Mouse (Mus musculus) forebrain, embryonic 10.5 days (tissue): Measurements from ENCODE around the gene Rtl8a. TPM values are rescaled to one million over a fixed set of nuclear protein-coding genes. Genes with fewer than 3 reads are reported as not detected.
A peak's percentile ranks its signal among the peaks of the same experiment; 100 is the strongest.
"Not testable (repeated sequence)": the region's sequence is repeated elsewhere in the genome, so short reads cannot be mapped to it uniquely, and the experiment has no call there.

Experiments used
- DNase-seq: peaks from one replicate; pipeline ENCODE4 v3.0.0-alpha.2; 2017; ENCODE audit warnings: low spot score; ENCODE audit errors: extremely low spot score
- H3K27ac ChIP-seq: fragments of 300-500 bp; sonication (generic); 2 replicates; pipeline ENCODE4 v1.5.1; 2016; ENCODE audit warnings: mild to moderate bottlenecking
- H3K27me3 ChIP-seq: fragments of 300-500 bp; sonication (generic); 2 replicates; pipeline ENCODE4 v1.6.1; 2016; ENCODE audit warnings: mild to moderate bottlenecking; ENCODE audit not compliant: poor library complexity, severe bottlenecking
- H3K36me3 ChIP-seq: fragments of 300-500 bp; sonication (generic); replicated peaks from 2 replicates; pipeline ENCODE4 v1.6.1; 2016; ENCODE audit warnings: mild to moderate bottlenecking, moderate library complexity
- H3K4me1 ChIP-seq: fragments of 300-500 bp; sonication (generic); 2 replicates; pipeline ENCODE4 v1.6.1; 2016
- H3K4me3 ChIP-seq: fragments of 300-500 bp; sonication (generic); 2 replicates; pipeline ENCODE4 v1.5.1; 2016; ENCODE audit warnings: mild to moderate bottlenecking, moderate library complexity
- H3K9me3 ChIP-seq: fragments of 300-500 bp; sonication (generic); 2 replicates; pipeline ENCODE4 v1.6.1; 2016; ENCODE audit warnings: mild to moderate bottlenecking, moderate library complexity
- WGBS: fragments of 180-500 bp; shearing (Covaris S2); methylation state at CpG from one replicate; pipeline ENCODE4 v1.1.7; 2016; 5-methylcytosine and 5-hydroxymethylcytosine counted together
- polyA plus RNA-seq: library from polyadenylated mRNA; unstranded; fragments of >200 nt; fragmentation: Nextera tagmentation; extraction: Ambion mirVana; gene quantifications from 2 replicates; pipeline ENCODE4 v1.2.1, GENCODE M21; 2016

The Rtl8a gene
- polyA plus RNA-seq, 1 experiment from 2014 or later, result 39.4 TPM

DNA sequence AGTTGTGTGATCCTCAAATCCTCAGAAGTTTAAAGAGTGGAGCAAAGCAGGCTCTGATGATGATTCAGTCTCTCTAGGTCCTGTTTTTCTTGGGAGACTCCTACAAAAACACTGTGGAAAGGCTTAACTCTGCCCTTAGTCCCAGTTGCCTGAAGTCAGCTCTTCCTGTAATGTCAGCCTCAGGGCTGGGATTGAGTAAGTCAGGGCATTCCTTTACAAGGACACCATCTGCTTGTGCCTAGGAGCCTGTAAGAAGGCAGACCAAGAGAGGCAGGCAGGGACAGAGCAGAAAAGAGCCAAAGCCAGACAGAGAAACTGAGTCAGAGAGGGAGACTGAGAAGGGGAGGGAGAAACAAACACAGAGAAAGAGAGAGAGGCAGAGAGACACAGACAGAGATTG is 32.1 kb downstream of the Rtl8a start:
- H3K4me1 ChIP-seq, result 0 out of 2 replicates have a peak, but pooled peaks cover 10% of the 10 kb centered on the region
- not testable (repeated sequence) for H3K27ac ChIP-seq, H3K36me3 ChIP-seq, DNase-seq, H3K4me3 ChIP-seq, H3K9me3 ChIP-seq, H3K27me3 ChIP-seq

- DNase-seq, result peak; percentile 22
Observed at GRCm38 (mm10) chrX:53610571-53610970, 32.9 kb downstream of the Rtl8a start.

GRCm38 (mm10) chrX:53608879-53609278 is 34.6 kb downstream of the Rtl8a start, which contains the start of gene Gm14597:
TSS of gene Gm14597 (minus strand) at chrX:53608979.
- not testable (repeated sequence) for H3K27me3 ChIP-seq, DNase-seq, H3K36me3 ChIP-seq, H3K9me3 ChIP-seq
- H3K4me3 ChIP-seq, result peak within 1 kb of the TSS; percentile 49
- WGBS, result 70% methylated on average over 3 of the region's 4 CpGs
- H3K4me1 ChIP-seq, result 0 out of 2 replicates have a peak, but pooled peaks cover 10% of the 10 kb centered on the region
- H3K27ac ChIP-seq, result peak within 1 kb of the TSS; percentile 76

More at GRCm38 (mm10) chrX:53610571-53610970, 32.9 kb downstream of the Rtl8a start:
- Histone ChIP-seq H3K4me1 (0 out of 2 replicates have a peak, but pooled peaks cover 10% of the 10 kb centered on the region), H3K27ac (no peak overlapping the region), H3K4me3 (no peak overlapping the region), H3K36me3 (no peaks in the 10 kb centered on the region), H3K27me3 (no peaks in the 10 kb centered on the region), H3K9me3 (no peaks in the 10 kb centered on the region)
- WGBS, result 5% methylated on average over 3 of the region's 3 CpGs

DNA sequence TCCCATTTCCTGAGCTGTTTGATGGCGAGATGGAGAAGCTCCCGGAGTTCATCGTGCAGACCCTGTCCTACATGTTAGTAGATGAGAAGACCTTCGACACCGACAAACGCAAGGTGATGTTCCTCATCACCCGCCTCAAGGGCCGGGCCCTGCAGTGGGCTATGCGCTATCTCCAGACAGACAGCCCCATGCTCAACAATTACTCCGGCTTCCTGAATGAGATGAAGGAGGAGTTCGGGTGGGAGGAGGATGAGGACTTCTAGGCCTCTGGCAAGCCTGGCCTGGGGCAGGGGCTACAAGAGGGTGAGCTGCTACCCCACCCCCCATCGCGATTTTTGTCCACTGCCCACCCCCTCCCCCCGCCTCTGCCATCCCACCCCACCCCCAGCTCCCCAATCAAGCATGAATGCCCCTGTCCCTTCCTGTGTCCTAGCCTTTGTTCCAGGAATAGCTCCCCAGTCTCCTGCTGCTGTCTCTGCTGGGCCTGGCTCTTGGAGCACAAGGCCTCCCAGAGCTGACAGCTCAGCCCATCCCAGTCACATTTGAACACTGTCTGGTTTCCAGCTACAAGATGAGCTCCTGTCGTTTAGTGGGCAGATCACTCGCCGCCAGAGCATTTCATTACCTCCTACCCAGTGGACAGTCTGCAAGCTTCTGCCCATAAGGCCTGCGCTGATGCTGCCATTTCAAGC is 35.2 kb downstream of the Rtl8a start:
- DNase-seq, result no peak
- Histone ChIP-seq H3K4me1 (0 out of 2 replicates have a peak, but pooled peaks cover 10% of the 10 kb centered on the region), H3K27ac (peak overlapping the region; percentile 76), H3K4me3 (peak overlapping the region; percentile 49), H3K9me3 (no peaks in the 10 kb centered on the region), H3K36me3 (no peaks in the 10 kb centered on the region), H3K27me3 (no peaks in the 10 kb centered on the region)
- WGBS, result 28% methylated on average over 18 of the region's 18 CpGs

GRCm38 (mm10) chrX:53607242-53608121 is 36.0 kb downstream of the Rtl8a start, which contains the start of gene Rtl8c:
TSS of gene Rtl8c (plus strand) at chrX:53608032.
- no peaks in the 10 kb centered on the region for H3K9me3 ChIP-seq
- peak within 1 kb of the TSS; percentile 49 for H3K4me3 ChIP-seq
- 0 out of 2 replicates have a peak, but pooled peaks cover 10% of the 10 kb centered on the region for H3K4me1 ChIP-seq
- H3K27ac ChIP-seq, result peak within 1 kb of the TSS; percentile 76
- no peaks in the 10 kb centered on the region for H3K27me3 ChIP-seq
- peak; percentile 45 for DNase-seq
- no peaks in the 10 kb centered on the region for H3K36me3 ChIP-seq
- 31% methylated on average over 19 of the region's 20 CpGs for WGBS

DNA sequence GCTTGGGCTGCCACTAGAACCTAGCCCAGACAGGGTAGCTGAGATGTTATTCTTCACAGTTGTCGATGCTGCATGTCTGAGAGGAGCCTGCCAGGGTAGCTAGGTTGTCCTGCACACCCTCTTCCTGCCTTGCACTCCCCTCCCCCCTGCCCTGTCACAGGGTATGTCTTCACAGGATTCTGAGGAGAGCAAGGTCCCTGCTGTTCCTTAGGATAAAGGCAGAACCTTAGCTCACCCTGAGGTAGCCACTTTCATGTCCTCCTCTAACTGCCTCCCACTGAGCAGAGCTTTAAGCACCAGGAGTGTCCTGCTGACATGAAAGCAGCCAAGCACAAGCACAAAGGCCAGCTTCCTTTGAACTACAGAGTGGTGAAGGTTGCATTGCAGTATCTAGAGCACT is 37.3 kb downstream of the Rtl8a start:
- not testable (repeated sequence) for H3K4me3 ChIP-seq, H3K27ac ChIP-seq, H3K9me3 ChIP-seq, H3K27me3 ChIP-seq, H3K36me3 ChIP-seq, DNase-seq
- H3K4me1 ChIP-seq, result 0 out of 2 replicates have a peak, but pooled peaks cover 10% of the 10 kb centered on the region
- WGBS, result 36% methylated on average over 1 of the region's 1 CpGs

DNA sequence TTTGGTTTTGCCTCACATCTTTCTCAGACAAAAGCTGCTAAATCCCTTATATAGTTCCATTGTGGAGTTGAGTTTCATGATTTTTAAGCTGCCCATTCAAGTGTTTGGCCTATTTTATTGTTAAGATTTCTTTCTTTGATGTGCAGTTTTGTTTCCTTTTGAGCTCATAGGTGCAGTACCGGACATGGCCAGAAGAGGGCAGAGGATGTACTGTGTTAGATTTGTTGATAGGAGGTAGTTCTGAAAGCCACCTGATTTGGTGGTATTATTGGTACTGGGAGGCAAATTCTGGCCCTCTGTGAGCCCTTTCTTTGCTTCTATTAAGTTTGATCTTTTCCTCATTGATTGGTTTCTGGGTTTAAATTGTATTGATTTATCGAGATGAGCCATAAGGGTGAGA is 43.5 kb downstream of the Rtl8a start:
- H3K36me3 ChIP-seq, DNase-seq, H3K9me3 ChIP-seq, H3K27me3 ChIP-seq, H3K27ac ChIP-seq, H3K4me3 ChIP-seq, H3K4me1 ChIP-seq: not testable (repeated sequence)
- 33% methylated on average over 2 of the region's 2 CpGs for WGBS

Other genes starting within 250 kb of the Rtl8a start
- not detected in 2 replicates for gene Etd, start 208.8 kb downstream of the Rtl8a start, polyA plus RNA-seq
- gene Rtl8c, start 35.6 kb downstream of the Rtl8a start, polyA plus RNA-seq, result 23.0 and 26.4 TPM in 2 replicates
- not detected in 2 replicates for gene Gm14597, start 34.7 kb downstream of the Rtl8a start, polyA plus RNA-seq
- 38.5 and 42.3 TPM in 2 replicates for gene Rtl8b, start 26.7 kb upstream of the Rtl8a start, polyA plus RNA-seq
- gene 4930502E18Rik, start 81.1 kb upstream of the Rtl8a start, polyA plus RNA-seq, result 0.22 and 0.42 TPM in 2 replicates
- gene 1700013H16Rik, start 114.1 kb upstream of the Rtl8a start, polyA plus RNA-seq, result not detected in 2 replicates
- gene Zfp36l3, start 132.7 kb upstream of the Rtl8a start, polyA plus RNA-seq, result not detected in 2 replicates
- gene Xlr, start 154.0 kb upstream of the Rtl8a start, polyA plus RNA-seq, result 0.58 and 0.60 TPM in 2 replicates